Mouse (Mus musculus) neural tube, embryonic 10.5 days (tissue): ENCODE results near the gene Parp2.
A peak's percentile ranks its signal among the peaks of the same experiment; 100 is the strongest.
"Not testable (repeated sequence)": the region's sequence is repeated elsewhere in the genome, so short reads cannot be mapped to it uniquely, and the experiment has no call there.

ENCODE experiments used
- DNase-seq: peaks from one replicate; pipeline ENCODE4 v3.0.0-alpha.2; 2017; ENCODE audit warnings: low spot score; ENCODE audit errors: extremely low spot score

The Parp2 gene

DNA sequence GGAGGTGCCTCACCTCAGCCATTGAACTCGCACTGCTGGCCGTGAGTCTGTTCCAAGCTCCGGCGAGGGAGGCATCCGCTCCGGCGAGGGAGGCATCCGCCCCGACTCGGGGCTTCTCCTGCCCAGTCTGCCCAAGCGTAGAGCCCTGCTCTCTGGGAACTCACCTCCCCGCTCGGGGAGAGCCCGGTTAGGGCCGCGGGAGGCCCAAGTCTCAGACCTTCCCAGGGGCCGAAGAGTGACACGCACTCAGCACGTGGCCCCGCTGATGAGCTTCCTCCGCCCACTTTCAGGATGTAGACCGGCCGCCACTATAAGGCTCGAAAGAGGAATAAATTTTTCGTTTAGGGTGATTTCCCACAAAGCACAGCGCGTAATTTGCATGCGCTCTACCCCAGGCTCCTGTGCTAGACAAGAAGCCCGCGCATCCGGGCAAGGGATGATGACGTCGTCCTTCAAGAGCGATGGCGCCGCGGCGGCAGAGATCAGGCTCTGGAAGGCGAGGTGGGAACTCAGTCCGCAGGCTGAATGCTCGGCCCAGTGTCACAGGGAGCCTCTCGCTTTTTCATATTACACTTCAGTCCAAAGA lies at the start of gene Parp2, which contains the start of gene Ccnb1ip1:
Parp2 (plus strand) TSS at position 355 of the 586 bp plus-strand sequence.
Ccnb1ip1 (minus strand) TSS at position 246 of the 586 bp plus-strand sequence.
- peak; percentile 96 for DNase-seq

DNA sequence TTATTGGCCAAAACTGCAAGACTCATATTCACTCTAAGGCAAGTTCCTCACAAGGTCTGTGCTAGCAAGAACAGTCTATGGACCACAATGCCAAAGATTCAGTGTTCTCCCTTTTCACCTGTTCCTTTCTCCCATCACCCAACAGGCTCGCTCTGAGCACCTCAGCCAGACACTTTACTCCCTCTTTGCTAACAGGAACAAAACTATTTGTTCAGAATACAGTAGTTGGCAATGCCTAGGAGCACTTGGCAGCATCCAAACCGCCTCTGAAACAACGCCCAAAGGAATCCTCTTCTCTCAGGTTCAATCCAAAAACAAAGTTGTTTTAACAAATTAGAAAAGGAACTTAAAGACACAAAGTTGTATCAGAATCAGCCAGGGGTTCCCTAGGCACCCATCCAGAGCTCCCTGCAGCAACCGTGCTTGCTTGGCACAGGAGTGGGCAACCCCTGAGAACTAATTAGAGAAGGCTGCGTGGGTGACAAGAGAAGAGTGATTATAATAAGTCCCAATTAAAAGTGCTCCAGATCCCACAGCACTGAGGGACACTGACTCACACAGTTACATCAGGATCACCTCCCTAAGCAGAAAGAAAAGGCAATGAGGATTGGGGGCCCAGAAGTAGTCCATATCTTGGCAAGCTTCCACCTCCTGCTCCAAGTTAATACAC lies 49.1 kb upstream of the Parp2 start:
- DNase-seq: no peak

DNA sequence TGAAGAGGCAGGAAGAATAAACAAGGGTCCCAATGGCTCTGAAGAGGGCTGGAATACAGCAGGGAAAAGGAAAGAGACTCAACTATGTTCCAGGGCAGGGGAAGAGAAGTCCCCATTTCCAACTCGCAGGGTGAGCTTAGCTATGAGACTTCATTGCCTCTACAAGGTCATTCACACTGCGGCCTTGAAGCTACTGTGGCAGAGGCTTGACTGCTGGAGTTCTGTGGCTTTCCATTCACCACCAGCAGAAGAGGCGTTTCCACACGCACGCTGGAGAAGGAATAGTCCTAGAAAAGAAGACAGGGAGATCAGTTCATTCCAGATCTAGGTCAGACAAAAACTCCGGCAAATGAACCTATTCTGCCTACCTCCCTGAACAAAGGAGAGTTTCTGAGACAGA lies 41.9 kb upstream of the Parp2 start:
- DNase-seq: no peak

DNA sequence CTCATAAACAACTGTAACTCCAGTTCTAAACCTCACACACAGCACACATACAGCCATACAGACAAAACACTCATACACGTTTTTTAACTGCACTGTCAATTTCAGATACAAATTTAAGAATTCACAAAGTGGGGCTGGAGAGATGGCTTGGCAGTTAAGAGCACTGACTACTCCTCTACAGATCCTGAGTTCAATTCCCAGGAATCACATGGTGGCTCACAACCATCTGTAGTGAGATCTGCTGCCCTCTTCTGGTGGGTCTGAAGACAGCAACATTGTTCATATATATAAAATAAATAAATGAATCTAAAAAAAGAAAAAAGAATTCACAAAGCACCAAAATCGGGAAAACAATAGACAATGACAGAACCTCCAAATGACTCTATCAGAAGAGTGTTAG lies 36.3 kb upstream of the Parp2 start:
- no peak for DNase-seq

DNA sequence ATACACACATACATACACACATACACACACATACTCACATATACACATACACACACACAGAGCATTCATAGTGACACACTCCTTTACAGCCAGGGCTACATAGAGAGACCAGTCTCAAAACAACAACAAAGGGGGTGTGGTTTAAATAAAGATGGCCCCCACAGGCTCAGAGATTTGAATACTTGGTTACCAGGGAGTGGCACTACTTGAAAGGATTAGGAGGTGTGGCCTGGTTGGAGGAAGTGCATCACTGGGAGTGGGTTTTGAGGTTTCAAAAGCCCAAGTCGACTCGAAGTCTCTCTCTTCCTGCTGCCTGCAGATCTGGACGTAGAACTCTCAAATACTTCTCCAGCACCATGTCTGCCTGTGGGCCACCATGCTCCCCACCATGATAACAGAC lies 25.5 kb upstream of the Parp2 start:
- no peak for DNase-seq

DNA sequence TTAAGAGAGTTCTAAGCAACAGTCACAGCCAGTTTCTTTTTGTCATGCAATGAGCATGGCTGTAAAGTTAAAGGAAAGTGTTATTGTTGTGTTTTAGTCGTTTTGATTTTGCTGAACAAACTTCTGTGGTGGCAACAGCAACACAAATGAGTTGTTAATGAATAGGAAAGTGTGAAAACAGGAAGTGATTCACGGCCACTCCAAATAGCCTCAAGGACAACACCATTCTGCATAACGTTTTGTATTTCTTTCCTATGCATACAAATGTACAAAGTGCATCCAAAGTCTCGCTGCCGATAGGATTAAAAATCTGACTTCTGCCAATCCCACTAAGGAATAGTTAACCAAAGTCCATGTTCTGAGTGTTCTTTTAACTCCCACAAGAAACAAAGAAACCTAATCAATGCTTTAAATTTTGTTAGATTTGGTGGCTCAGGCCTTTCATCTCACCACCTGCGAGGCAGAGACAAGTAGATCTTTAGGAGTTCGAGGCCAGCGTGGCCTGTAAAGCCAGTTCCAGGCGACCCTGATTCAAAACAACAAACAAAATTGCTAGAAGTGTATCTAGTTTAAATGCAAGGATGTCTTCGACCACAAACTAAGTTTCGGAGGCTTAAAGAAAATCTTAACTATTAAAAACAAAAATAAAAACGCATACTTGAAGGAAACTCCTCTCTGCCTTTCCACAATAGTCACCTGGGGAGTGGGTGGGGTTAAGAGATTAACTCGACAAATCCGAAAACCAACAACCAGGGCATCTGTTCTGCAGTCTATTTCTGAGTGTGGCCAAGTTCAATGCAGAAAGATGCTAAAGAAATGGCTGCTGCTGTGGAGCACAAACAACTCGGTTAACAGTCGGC lies 23.0 kb upstream of the Parp2 start:
- no peak for DNase-seq

DNA sequence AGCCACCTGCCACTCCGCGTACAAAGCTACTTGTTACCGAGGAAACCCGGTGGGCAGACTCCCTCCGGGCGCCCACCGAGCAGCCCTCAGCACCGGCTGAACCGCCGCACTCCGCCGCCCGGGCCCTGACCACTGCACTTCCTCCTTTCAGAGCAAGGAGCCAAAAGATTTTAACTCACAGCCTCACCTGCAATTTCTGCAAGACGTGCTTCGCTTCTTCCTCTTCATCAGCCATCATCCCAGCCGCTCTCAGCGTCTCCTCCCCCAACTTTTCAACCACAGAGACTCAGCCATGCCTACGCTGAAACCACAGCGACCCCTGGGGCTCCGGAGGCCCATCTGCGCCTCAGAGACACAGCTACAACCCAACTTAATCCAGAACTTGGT lies 22.4 kb upstream of the Parp2 start, which contains the start of gene Ttc5:
Ttc5 (minus strand) TSS at position 269 of the 387 bp plus-strand sequence.
- peak; percentile 98 for DNase-seq

DNA sequence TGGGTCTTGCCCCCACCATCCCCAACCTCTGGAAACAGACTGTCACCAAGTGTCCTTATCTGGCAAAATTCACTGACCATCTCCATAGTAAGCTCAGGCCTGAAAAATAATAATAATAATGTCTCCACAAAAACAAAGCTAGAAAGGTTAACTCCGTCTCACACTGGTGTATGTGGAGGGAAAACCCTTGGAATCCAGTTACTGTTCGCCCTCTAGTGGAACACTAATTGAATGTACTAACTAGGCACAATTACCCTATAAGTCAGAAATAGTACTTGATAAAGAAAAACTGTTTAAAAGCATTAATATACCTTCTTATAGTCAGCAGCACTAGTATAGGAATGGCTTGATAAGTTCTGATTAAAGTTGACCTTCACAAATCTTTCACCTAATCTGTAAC lies 19.5 kb upstream of the Parp2 start:
- DNase-seq: no peak

DNA sequence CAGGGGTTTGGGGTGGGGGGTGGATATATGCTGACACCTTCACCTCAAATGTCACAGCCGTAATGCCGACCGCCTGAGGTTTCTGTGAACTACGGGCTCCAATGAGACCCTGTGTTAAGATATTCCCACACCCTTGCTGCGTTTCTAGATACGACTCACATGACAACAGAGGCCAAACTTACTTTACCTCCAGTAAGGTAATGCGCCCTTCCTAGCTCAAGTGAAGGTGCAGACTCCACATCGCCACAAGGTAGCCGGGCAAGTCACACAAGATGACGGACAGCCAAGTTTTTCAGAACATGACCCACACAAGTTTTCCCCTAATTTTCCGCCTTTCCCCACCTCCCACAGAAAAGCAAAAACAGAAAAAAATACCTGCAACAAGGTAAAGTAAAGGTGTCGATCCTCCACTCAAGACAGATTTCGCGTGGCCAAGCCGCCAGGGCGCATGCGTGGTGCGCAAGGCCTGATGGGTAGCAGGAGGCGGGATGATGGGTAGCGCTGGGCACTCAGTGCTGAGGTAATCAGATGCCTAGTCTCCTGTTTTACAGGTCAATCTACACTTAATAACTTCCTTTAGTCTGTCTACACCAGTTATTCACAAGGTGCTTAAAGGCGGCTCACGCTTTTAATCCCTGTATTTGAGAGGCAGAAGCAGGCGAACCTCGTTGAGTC lies 12.2 kb upstream of the Parp2 start:
- no peak for DNase-seq

DNA sequence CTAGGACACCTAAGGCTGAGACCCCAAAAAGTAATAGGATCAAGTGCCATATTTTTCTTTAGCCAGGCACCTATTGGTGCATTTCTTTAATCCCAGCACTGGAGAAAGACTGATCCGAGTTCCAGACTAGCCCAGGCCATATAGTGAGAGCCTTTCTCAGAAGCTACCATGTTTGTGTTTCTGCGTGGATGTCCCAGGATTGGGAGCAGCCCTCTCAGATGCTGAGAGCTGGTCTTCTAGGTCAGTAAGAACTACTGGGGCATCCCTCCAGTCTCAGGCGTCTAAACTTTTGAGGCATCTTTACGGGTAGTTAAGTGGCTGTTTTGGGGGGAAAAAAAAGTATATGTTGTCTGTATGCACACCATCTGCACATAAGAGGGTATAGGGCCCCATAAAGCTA lies 11.7 kb upstream of the Parp2 start:
- no peak for DNase-seq

DNA sequence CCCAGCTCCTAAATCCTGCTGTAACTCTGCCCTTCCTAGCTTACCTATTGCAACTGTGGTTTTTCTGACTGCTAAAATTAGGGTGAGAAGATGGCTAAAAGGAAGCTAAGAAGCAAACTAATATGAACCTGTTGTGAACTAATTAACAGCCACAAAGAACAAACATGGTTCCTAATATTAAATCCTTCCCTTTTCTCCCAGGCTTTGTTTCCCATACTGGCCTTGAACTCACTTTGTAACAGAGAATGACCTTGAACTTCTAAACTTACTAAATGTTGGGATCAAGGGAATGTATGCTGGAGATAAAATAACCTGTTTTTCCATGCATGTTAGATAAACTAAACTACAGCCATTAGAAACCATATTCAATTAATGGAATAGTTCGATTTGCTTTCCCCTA lies 11.2 kb upstream of the Parp2 start:
- no peak for DNase-seq

DNA sequence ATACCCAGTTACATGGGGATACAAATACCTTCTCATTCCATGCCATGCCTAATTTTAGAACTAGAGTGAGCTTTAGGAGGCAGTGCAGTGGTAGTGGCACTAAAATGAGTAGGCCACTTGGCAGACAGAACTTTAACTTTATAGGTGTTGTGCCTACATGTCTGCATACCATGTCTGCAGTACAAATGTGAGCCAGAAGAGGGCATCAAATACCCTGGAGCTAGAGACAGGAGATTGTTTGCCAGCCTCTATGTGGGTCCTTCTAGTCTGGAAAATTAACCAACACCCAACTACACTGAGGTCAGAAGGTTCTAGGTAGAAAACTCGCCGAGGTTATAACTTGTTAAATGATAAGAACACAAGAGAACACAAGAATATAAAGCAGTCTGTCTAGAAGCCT lies 9.1 kb upstream of the Parp2 start:
- no peak for DNase-seq

DNA sequence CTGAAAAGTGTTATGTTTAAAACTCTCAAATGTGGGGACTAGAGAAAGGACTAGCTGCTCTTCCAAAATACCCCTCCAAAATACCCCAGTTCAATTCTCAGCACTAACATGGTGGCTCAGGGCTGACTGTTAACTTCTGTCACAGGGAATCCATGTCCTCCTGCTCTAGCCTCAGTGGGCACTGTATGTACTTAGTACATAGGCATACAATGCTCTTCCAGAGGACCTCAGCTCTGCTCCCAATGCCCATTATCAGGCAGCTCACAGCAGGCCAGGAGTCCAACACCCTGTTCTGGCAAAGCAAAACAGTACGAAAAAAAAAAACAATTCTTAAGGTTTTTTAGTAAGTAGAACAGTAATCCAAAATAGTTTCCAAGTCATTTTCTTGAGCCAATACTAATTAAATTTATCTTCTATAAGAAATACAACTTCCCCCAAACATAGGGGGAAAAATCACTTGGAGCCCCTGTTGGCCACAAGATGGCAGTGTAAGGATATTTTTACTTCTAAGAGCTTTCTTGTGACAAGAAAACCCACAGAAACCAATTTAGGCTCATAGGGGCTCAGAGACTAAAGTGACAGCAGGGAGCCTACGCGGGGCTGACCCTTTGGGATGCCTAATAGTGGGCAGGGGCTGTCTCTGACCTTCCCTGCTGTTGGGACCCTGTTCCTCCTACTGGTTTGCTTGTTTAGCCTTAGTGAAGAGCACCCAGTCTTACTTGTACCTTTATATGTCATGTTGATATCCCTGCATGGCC lies 8.0 kb upstream of the Parp2 start:
- no peak for DNase-seq

DNA sequence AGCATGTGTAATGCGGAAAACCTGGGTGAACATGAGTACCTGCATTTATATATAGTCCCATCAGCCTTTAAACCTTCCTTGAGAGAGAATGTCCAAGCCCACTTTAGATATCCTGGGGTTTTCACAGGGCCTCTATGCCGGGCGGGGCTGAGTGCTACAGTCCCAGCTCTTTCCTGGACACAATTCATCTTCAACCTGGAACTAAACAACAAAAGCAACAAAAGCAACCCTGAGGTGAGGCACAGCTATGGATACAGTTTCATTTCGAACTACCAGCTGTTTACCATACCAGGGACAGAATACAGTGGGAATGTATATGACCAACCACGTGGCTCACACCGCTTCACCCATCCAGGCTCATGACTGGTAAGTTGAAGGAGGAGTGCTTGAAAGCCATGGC lies 5.2 kb upstream of the Parp2 start:
- no peak for DNase-seq

DNA sequence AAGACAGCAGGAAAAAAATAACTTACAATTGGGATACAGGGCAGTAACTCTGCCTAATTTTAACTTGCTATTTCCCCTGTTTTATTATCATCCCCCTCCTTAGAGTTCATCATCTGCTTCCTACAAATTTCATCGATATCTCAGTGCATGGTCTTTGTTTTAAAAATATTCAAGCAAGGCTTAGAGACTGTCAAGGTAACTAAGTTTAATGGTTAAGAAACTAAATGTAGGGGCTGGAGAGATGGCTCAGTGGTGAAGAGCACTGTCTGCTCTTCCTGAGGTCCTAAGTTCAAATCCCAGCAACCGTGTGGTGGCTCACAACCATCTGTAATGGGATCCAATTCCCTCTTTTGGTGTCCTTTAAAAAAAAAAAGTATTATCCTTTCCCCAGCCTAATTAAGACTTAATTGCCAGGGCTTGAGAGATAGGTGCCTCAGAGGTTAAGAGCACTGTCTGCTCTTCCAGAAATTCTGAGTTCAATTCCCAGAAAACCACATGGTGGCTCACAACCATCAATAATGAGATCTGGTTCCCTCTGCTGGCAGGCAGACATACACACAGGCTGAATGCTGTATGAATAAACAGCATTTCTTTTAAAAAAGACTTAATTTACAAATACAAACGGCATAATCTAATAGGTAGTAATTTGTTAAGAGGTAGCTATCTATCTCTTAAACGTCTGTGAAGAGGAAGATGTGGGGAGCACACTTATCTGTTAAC lies 4.6 kb upstream of the Parp2 start:
- no peak for DNase-seq

DNA sequence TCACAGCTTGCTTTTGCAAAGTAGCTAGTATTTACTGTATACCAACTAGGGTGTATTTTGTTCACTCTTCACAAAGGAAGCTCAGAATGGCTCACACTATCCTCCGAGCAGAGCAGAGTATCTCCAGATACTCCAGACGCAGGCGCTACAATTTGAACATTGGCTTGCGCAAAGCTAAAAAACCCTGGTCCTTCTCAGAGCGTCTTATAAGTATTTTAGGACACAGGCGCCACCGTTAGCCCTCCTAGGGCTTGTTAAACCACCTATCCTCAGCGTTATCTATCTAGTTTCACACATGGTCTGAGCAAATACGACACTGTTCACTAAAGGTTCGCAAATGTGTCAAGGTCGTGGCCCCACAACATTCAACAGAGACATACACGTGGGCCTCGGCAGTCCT lies 3.0 kb upstream of the Parp2 start:
- DNase-seq: no peak

DNA sequence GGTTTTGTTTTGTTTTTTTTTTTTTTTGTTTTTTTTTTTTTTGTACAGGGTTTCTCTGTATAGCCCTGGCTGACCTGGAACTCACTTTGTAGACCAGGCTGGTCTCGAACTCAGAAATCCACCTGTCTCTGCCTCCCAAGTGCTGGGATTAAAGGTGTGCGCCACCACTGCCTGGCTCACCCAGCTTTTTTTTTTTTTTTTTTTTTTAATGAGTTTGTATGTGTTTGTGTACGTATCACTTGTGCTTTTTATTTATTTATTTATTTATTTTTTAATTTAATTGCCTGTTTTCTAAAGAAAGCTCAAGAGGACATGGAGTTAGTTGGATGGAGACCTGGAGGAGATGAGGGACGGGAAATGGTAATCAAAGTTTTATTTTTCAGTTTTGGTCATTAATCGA lies 1.2 kb upstream of the Parp2 start:
- not testable (repeated sequence) for DNase-seq

DNA sequence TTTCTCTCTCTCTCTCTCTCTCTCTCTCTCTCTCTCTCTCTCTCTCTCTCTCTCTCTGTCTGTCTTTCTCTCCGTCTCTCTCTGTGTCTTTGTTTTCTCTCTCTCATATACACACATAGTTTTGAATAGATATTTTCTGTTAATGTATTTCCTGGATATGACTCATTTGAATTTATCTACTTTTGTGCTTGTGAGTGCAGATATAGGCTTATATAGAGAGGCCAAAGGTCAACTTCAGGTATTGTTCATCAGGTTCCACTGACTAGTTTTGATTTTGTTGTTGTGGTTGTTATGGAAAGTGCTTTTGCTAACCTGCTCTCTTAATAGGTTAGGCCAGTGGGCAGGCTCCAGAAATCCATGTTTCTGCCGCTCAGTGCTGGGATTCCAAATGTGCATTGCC lies 5.4 kb downstream of the Parp2 start:
- DNase-seq: no peak

DNA sequence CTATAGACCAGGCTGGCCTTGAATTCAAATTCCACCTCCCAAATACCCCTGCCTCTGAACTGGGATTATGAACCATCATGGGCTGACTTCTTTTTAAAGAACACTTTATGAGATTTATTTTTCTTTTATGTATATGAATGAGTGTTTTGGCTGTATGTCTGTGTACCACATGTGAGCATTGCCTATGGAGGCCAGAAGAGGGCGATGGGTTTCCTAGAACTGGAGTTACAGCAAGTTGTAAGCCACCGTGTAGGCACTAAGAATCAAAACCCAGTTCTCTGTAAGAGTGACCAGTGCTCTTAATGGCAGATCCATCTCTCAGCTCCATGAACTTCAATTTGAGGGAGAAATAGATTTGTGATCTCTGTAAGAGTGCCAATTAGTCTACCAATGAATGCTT lies 15.6 kb downstream of the Parp2 start:
- DNase-seq: no peak

DNA sequence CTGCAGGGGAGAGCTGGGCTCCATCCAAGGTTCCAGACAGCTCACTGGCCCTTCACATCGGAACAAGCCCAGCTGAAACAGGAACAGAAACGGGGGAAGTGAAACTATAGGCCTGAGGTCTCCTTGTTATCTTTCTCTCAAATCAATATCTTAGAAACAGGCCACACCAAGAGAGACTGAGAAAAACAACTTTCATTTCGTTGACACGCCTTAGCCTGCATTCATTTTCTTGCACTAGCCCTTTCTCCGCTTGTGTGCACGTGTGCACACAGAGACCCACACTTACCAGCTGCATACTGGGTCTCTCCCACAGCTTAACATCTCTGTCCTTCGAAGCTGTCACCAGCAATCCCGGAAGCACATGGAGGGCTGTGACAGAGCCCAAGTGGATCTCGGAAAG lies 16.6 kb downstream of the Parp2 start:
- DNase-seq: no peak
